Comparison of ENCODE assay signal across 8 mouse cellular contexts in genomic region chr4:48555729-48556128, GRCm38 (mm10). TPM values are rescaled to one million over a fixed set of nuclear protein-coding genes. Genes with fewer than 3 reads are reported as not detected.
DNase-seq lines count a peak whose midpoint lies in the region; ATAC-seq and TF ChIP-seq lines count a peak whose summit lies in the region.

No protein-coding gene starts in this region.

- H3K4me1 ChIP-seq in kidney, embryonic 14.5 days (ENCODE audit: control insufficient read depth, insufficient read depth, low read length), result no peaks in the 10 kb centered on the region
- H3K4me1 ChIP-seq in CH12.LX (ENCODE audit: control insufficient read depth in 1 of 2, insufficient read depth in 2 of 2), result peaks cover 0 to 2% of the 10 kb centered on the region in 2 experiments; a peak in 1 of 4 replicates

- peak; percentile 54 for TF ChIP-seq RAD21 in CH12.LX (IDR thresholded peaks at IDR 0.05; ENCODE audit: low read depth, low read length)

- peak; percentile 49 to 72 for TF ChIP-seq CTCF in CH12.LX (conservative IDR thresholded peaks at IDR 0.05 in 1 of 2, IDR thresholded peaks at IDR 0.05 in 1 of 2; ENCODE audit: low read depth in 2 of 2, low read length in 2 of 2)

- dilution Hi-C loops in CH12.LX (cut with MboI; ENCODE audit: extremely low pct_ligation_motif_present, extremely low pct_unique_long_range_greater_than_20kb, low sequenced_read_pairs), result no loop called here

- in situ Hi-C loops in CH12.LX (cut with MboI; ENCODE audit: low pct_ligation_motif_present, low pct_unique_long_range_greater_than_20kb, low sequenced_read_pairs), result no loop called here

- ATAC-seq in CD4-positive, CD25-positive, alpha-beta regulatory T cell, adult 4 months, result no peak
- ATAC-seq in kidney, embryonic 14.5 days (ENCODE audit: low FRiP score, low TSS enrichment), result no peak

- H3K9me3 ChIP-seq in kidney, embryonic 14.5 days (ENCODE audit: control insufficient read depth, low read length), result no peaks in the 10 kb centered on the region
- H3K9me3 ChIP-seq in CH12.LX (replicated peaks; ENCODE audit: low read length), result no peaks in the 10 kb centered on the region

- H3K27ac ChIP-seq in kidney, embryonic 14.5 days (ENCODE audit: low read depth, low read length), result no peak overlapping the region
- no peak overlapping the region for H3K27ac ChIP-seq in CH12.LX (ENCODE audit: insufficient read depth, low read depth)

- H3K27me3 ChIP-seq in kidney, embryonic 14.5 days (ENCODE audit: control insufficient read depth, insufficient read depth, low read length), result no peaks in the 10 kb centered on the region
- H3K27me3 ChIP-seq in CH12.LX (replicated peaks), result no peaks in the 10 kb centered on the region

- peak; percentile 35 for DNase-seq in CD4-positive, CD25-positive, alpha-beta regulatory T cell, adult 2 months (ENCODE audit: low read depth, low spot score)
- peak; percentile 52 for DNase-seq in kidney, adult 9 months
- DNase-seq in CH12.LX (ENCODE audit: extremely low read depth), result peak; percentile 62
- peak; percentile 72 for DNase-seq in embryo, embryonic 10.5 days (ENCODE audit: low spot score)
- DNase-seq in lung, adult 18-20 months, result peak; percentile 28 to 43
- no peak for DNase-seq in c-Kit-positive CD71-positive TER-119-positive erythroid progenitor cells, embryonic 14.5 days (ENCODE audit: low spot score)

- 26% methylated on average over 3 of the region's 3 CpGs for WGBS in kidney, embryonic 14.5 days

- peaks cover 42% of the 10 kb centered on the region for H3K36me3 ChIP-seq in kidney, embryonic 14.5 days (ENCODE audit: control insufficient read depth, insufficient read depth, low read length)
- H3K36me3 ChIP-seq in CH12.LX (replicated peaks in 1 of 2; ENCODE audit: control insufficient read depth in 1 of 2, insufficient read depth in 1 of 2, low read length in 1 of 2), result no peaks in the 10 kb centered on the region

- TF ChIP-seq POLR2A in CH12.LX (IDR thresholded peaks at IDR 0.05; ENCODE audit: low read depth, low read length), result no peak

- H3K79me2 ChIP-seq in CH12.LX (replicated peaks; ENCODE audit: control insufficient read depth, extremely low read depth, insufficient read depth, poor library complexity, severe bottlenecking), result no peaks in the 10 kb centered on the region

- H3K9ac ChIP-seq in kidney, embryonic 14.5 days (ENCODE audit: low read depth, low read length), result no peak overlapping the region
- no peak overlapping the region for H3K9ac ChIP-seq in CH12.LX (ENCODE audit: insufficient read depth, low read depth)

- no peak for TF ChIP-seq EP300 in CH12.LX (IDR thresholded peaks at IDR 0.05; ENCODE audit: low read length)

- no peak overlapping the region for H3K4me3 ChIP-seq in kidney, embryonic 14.5 days (ENCODE audit: low read length)
- no peak overlapping the region for H3K4me3 ChIP-seq in CH12.LX (replicated peaks in 1 of 3; ENCODE audit: low read depth in 2 of 3, low read length in 2 of 3, poor library complexity in 1 of 3)

- no peak overlapping the region for H3K4me2 ChIP-seq in kidney, embryonic 14.5 days (replicated peaks; ENCODE audit: low read depth, low read length)
- H3K4me2 ChIP-seq in CH12.LX (ENCODE audit: insufficient read depth, low read depth, poor library complexity, severe bottlenecking), result peak overlapping the region; percentile 55

TF ChIP-seq in CH12.LX, 34 proteins besides CTCF, POLR2A, EP300 and RAD21:
- TF ChIP-seq MAX (IDR thresholded peaks at IDR 0.05; ENCODE audit: low read length) (no peak), SMC3 (IDR thresholded peaks at IDR 0.05; ENCODE audit: low read depth, low read length) (peak; percentile 45)

RNA-seq across cellular contexts. Expression of gene Msantd3, which starts 16.0 kb away (rescaled TPM):
- not detected for polyA plus RNA-seq in CD4-positive, CD25-positive, alpha-beta regulatory T cell, adult 4 months (2017; shearing (Covaris generic))
- 32.1 and 38.6 TPM in 2 replicates for polyA plus RNA-seq in kidney, embryonic 14.5 days (2014; fragmentation: Nextera tagmentation; extraction: Ambion mirVana)
- total RNA-seq in CH12.LX (2012; rRNA removed) (not detected in 2 replicates), CH12.LX (2014; rRNA removed) (not detected in 2 replicates)
- not detected in 2 replicates for polyA plus RNA-seq in CH12.LX (2012; ENCODE audit: insufficient read length, low read depth)

RNA-seq across cellular contexts. Expression of gene Tmeff1, which starts 29.2 kb away (rescaled TPM):
- polyA plus RNA-seq in CD4-positive, CD25-positive, alpha-beta regulatory T cell, adult 4 months (2017; shearing (Covaris generic)), result under 1 TPM in 1 of 2 experiments, not detected in 1; 0.34 TPM
- polyA plus RNA-seq in kidney, embryonic 14.5 days (2014; fragmentation: Nextera tagmentation; extraction: Ambion mirVana), result 69.0 and 93.4 TPM in 2 replicates
- 29.6 and 29.9 TPM in 2 replicates for total RNA-seq in CH12.LX (2012; rRNA removed)
- 32.4 and 37.3 TPM in 2 replicates for total RNA-seq in CH12.LX (2014; rRNA removed)
- 23.3 and 25.5 TPM in 2 replicates for polyA plus RNA-seq in CH12.LX (2012; ENCODE audit: insufficient read length, low read depth)

Comparison
In these comparisons a context has a peak if more than half of its experiments do, and no peak if none do; other contexts are left out.
1. RNA of gene Msantd3, which starts 16.0 kb away (polyA plus RNA-seq): 32.1 to 38.6 TPM in kidney, embryonic 14.5 days; not detected in CD4-positive, CD25-positive, alpha-beta regulatory T cell, adult 4 months and not detected in CH12.LX; every median in the first group is over 10 times any median in the second.
2. RNA of gene Tmeff1, which starts 29.2 kb away (polyA plus RNA-seq): 69.0 to 93.4 TPM in kidney, embryonic 14.5 days and 23.3 to 25.5 TPM in CH12.LX; 0.34 TPM in CD4-positive, CD25-positive, alpha-beta regulatory T cell, adult 4 months; every median in the first group is over 10 times any median in the second.